Mouse (Mus musculus): ENCODE data around the gene Cyp20a1. TPM values are rescaled to one million over a fixed set of nuclear protein-coding genes. Genes with fewer than 3 reads are reported as not detected.
A peak's percentile ranks its signal among the peaks of the same experiment; 100 is the strongest.

Cyp20a1 gene
- polyA plus RNA-seq, 1 experiment = 0.49 TPM

GRCm38 (mm10) chr1:60361626-60362025 is 18.5 kb downstream of the Cyp20a1 start:
- H3K27ac ChIP-seq (ENCODE audit: insufficient read depth, low read depth, low read length) = no peak overlapping the region
- no peaks in the 10 kb centered on the region for H3K4me1 ChIP-seq (ENCODE audit: control insufficient read depth, insufficient read depth, insufficient read length, low read length)
- no peaks in the 10 kb centered on the region for H3K27me3 ChIP-seq (ENCODE audit: control insufficient read depth, insufficient read depth, low read length)
- TF ChIP-seq CTCF (IDR thresholded peaks at IDR 0.05; ENCODE audit: extremely low read depth, insufficient read length, insufficient replicate concordance, low read depth, low read length) = no peak
- no peak for TF ChIP-seq POLR2A (IDR thresholded peaks at IDR 0.05; ENCODE audit: low read depth, low read length)
- peaks cover 4% of the 10 kb centered on the region; the same call in 1 of the 2 replicates for H3K36me3 ChIP-seq (ENCODE audit: control insufficient read depth, insufficient read depth, low read length)
- H3K4me3 ChIP-seq (ENCODE audit: low read depth, low read length) = no peak overlapping the region
- WGBS = 91% methylated on average over 1 of the region's 1 CpGs

GRCm38 (mm10) chr1:60376556-60376955 is 33.4 kb downstream of the Cyp20a1 start:
- TF ChIP-seq POLR2A (IDR thresholded peaks at IDR 0.05; ENCODE audit: low read depth, low read length) (no peak), CTCF (IDR thresholded peaks at IDR 0.05; ENCODE audit: extremely low read depth, insufficient read length, insufficient replicate concordance, low read depth, low read length) (no peak)
- H3K4me3 ChIP-seq (ENCODE audit: low read depth, low read length) = no peak overlapping the region
- no peaks in the 10 kb centered on the region for H3K4me1 ChIP-seq (ENCODE audit: control insufficient read depth, insufficient read depth, insufficient read length, low read length)
- H3K36me3 ChIP-seq (ENCODE audit: control insufficient read depth, insufficient read depth, low read length) = peaks cover 10% of the 10 kb centered on the region
- H3K27ac ChIP-seq (ENCODE audit: insufficient read depth, low read depth, low read length) = no peak overlapping the region
- 92% methylated on average over 1 of the region's 1 CpGs for WGBS
- no peaks in the 10 kb centered on the region for H3K27me3 ChIP-seq (ENCODE audit: control insufficient read depth, insufficient read depth, low read length)

GRCm38 (mm10) chr1:60381910-60382309 is 38.8 kb downstream of the Cyp20a1 start:
- Histone ChIP-seq H3K4me3 (ENCODE audit: low read depth, low read length) (no peak overlapping the region), H3K36me3 (ENCODE audit: control insufficient read depth, insufficient read depth, low read length) (peaks cover 6% of the 10 kb centered on the region; the same call in 1 of the 2 replicates), H3K4me1 (ENCODE audit: control insufficient read depth, insufficient read depth, insufficient read length, low read length) (no peaks in the 10 kb centered on the region), H3K27me3 (ENCODE audit: control insufficient read depth, insufficient read depth, low read length) (no peaks in the 10 kb centered on the region), H3K27ac (ENCODE audit: insufficient read depth, low read depth, low read length) (no peak overlapping the region)
- TF ChIP-seq POLR2A (IDR thresholded peaks at IDR 0.05; ENCODE audit: low read depth, low read length) = no peak
- TF ChIP-seq CTCF (IDR thresholded peaks at IDR 0.05; ENCODE audit: extremely low read depth, insufficient read length, insufficient replicate concordance, low read depth, low read length) = no peak
- WGBS = 99% methylated on average over 3 of the region's 3 CpGs

GRCm38 (mm10) chr1:60404848-60405247 is 61.7 kb downstream of the Cyp20a1 start:
- H3K27ac ChIP-seq (ENCODE audit: insufficient read depth, low read depth, low read length) = no peak overlapping the region
- H3K4me1 ChIP-seq (ENCODE audit: control insufficient read depth, insufficient read depth, insufficient read length, low read length) = no peaks in the 10 kb centered on the region
- WGBS = 96% methylated on average over 1 of the region's 1 CpGs
- no peak for TF ChIP-seq CTCF (IDR thresholded peaks at IDR 0.05; ENCODE audit: extremely low read depth, insufficient read length, insufficient replicate concordance, low read depth, low read length)
- TF ChIP-seq POLR2A (IDR thresholded peaks at IDR 0.05; ENCODE audit: low read depth, low read length) = no peak
- no peak overlapping the region for H3K4me3 ChIP-seq (ENCODE audit: low read depth, low read length)
- no peaks in the 10 kb centered on the region for H3K36me3 ChIP-seq (ENCODE audit: control insufficient read depth, insufficient read depth, low read length)
- no peaks in the 10 kb centered on the region for H3K27me3 ChIP-seq (ENCODE audit: control insufficient read depth, insufficient read depth, low read length)

GRCm38 (mm10) chr1:60408501-60409167 is 65.5 kb downstream of the Cyp20a1 start:
- Histone ChIP-seq H3K27ac (ENCODE audit: insufficient read depth, low read depth, low read length) (no peak overlapping the region), H3K4me3 (ENCODE audit: low read depth, low read length) (peak overlapping the region; percentile 71), H3K27me3 (ENCODE audit: control insufficient read depth, insufficient read depth, low read length) (no peaks in the 10 kb centered on the region), H3K4me1 (ENCODE audit: control insufficient read depth, insufficient read depth, insufficient read length, low read length) (0 out of 2 replicates have a peak, but pooled peaks cover 2% of the 10 kb centered on the region), H3K36me3 (ENCODE audit: control insufficient read depth, insufficient read depth, low read length) (no peaks in the 10 kb centered on the region)
- WGBS = 26% methylated on average over 13 of the region's 13 CpGs
- TF ChIP-seq CTCF (IDR thresholded peaks at IDR 0.05; ENCODE audit: extremely low read depth, insufficient read length, insufficient replicate concordance, low read depth, low read length) (no peak), POLR2A (IDR thresholded peaks at IDR 0.05; ENCODE audit: low read depth, low read length) (no peak)

GRCm38 (mm10) chr1:60409168-60409828 is 66.2 kb downstream of the Cyp20a1 start, which contains the start of gene Abi2:
Gene Abi2 (plus strand): TSS chr1:60409619.
- TF ChIP-seq CTCF (IDR thresholded peaks at IDR 0.05; ENCODE audit: extremely low read depth, insufficient read length, insufficient replicate concordance, low read depth, low read length) = no peak
- 0 out of 2 replicates have a peak, but pooled peaks have one; percentile 15 for TF ChIP-seq POLR2A (IDR thresholded peaks at IDR 0.05; ENCODE audit: low read depth, low read length)
- H3K27ac ChIP-seq (ENCODE audit: insufficient read depth, low read depth, low read length) = no peak within 1 kb of the TSS; the same call in 1 of the 2 replicates
- 0 out of 2 replicates have a peak, but pooled peaks cover 2% of the 10 kb centered on the region for H3K4me1 ChIP-seq (ENCODE audit: control insufficient read depth, insufficient read depth, insufficient read length, low read length)
- H3K36me3 ChIP-seq (ENCODE audit: control insufficient read depth, insufficient read depth, low read length) = no peaks in the 10 kb centered on the region
- WGBS = 1% methylated on average over 55 of the region's 69 CpGs
- H3K27me3 ChIP-seq (ENCODE audit: control insufficient read depth, insufficient read depth, low read length) = no peaks in the 10 kb centered on the region
- H3K4me3 ChIP-seq (ENCODE audit: low read depth, low read length) = peak within 1 kb of the TSS; percentile 71
